ENCODE assay signal across 13 mouse cellular contexts in genomic region chr2:34373886-34374285, GRCm38 (mm10). TPM values are rescaled to one million over a fixed set of nuclear protein-coding genes. Genes with fewer than 3 reads are reported as not detected.
A peak's percentile ranks its signal among the peaks of the same experiment; 100 is the strongest.
DNase-seq lines count a peak whose midpoint lies in the region; ATAC-seq lines count a peak whose summit lies in the region.
"Had no signal": no experiment of that assay in that cellular context is flagged by ENCODE, and none has a peak within 500 bp of the region (broad histone marks: within the 10 kb centered on the region; RNA-seq: fewer than 3 reads in every experiment).

No protein-coding gene starts in this region.

- H3K36me3 ChIP-seq in forebrain, embryonic 12.5 days (replicated peaks) = no peaks in the 10 kb centered on the region
- no peaks in the 10 kb centered on the region for H3K36me3 ChIP-seq in forebrain, embryonic 16.5 days (ENCODE audit: control insufficient read depth, insufficient read depth)
- H3K36me3 ChIP-seq in liver, embryonic 12.5 days = no peaks in the 10 kb centered on the region; the same call in 1 of the 2 replicates

- ATAC-seq in forebrain, embryonic 12.5 days (ENCODE audit: low FRiP score) = no peak
- ATAC-seq in forebrain, embryonic 16.5 days = no peak
- no peak for ATAC-seq in liver, embryonic 12.5 days

- no peak overlapping the region for H3K9ac ChIP-seq in forebrain, embryonic 12.5 days
- H3K9ac ChIP-seq in forebrain, embryonic 16.5 days (replicated peaks; ENCODE audit: low read depth, low read length) = no peak overlapping the region
- H3K9ac ChIP-seq in liver, embryonic 12.5 days = peak overlapping the region; percentile 67; the same call in 1 of the 2 replicates

- H3K27me3 ChIP-seq in forebrain, embryonic 12.5 days = peaks cover 11% of the 10 kb centered on the region; the same call in 1 of the 2 replicates
- H3K27me3 ChIP-seq in forebrain, embryonic 16.5 days (replicated peaks; ENCODE audit: control insufficient read depth, insufficient read depth, low read length) = no peaks in the 10 kb centered on the region; the same call in 1 of the 2 replicates
- peaks cover 20% of the 10 kb centered on the region; the same call in 1 of the 2 replicates for H3K27me3 ChIP-seq in liver, embryonic 12.5 days (replicated peaks)

- 40% methylated on average over 3 of the region's 3 CpGs for WGBS in forebrain, embryonic 12.5 days
- 33% methylated on average over 3 of the region's 3 CpGs for WGBS in forebrain, embryonic 16.5 days
- 46% methylated on average over 3 of the region's 3 CpGs for WGBS in liver, embryonic 12.5 days (ENCODE audit: insufficient replicate concordance)

- H3K9me3 ChIP-seq in forebrain, embryonic 12.5 days = no peaks in the 10 kb centered on the region
- no peaks in the 10 kb centered on the region for H3K9me3 ChIP-seq in forebrain, embryonic 16.5 days (ENCODE audit: control insufficient read depth, low read length)
- H3K9me3 ChIP-seq in liver, embryonic 12.5 days (replicated peaks) = no peaks in the 10 kb centered on the region

- peaks cover 21% of the 10 kb centered on the region for H3K4me1 ChIP-seq in forebrain, embryonic 12.5 days
- peaks cover 15% of the 10 kb centered on the region for H3K4me1 ChIP-seq in forebrain, embryonic 16.5 days (replicated peaks; ENCODE audit: control insufficient read depth, insufficient read depth, low read length)
- peaks cover 24% of the 10 kb centered on the region for H3K4me1 ChIP-seq in liver, embryonic 12.5 days

- peak; percentile 22 for DNase-seq in layer of hippocampus, adult 11-12 months (ENCODE audit: low spot score)
- DNase-seq in layer of hippocampus, postnatal 10 days (ENCODE audit: low spot score in 2 of 2) = no peak
- DNase-seq in MN1 (ENCODE audit: low spot score) = peak; percentile 14
- DNase-seq in ovary, postnatal 36 days (ENCODE audit: low spot score) = no peak
- no peak for DNase-seq in embryo, embryonic 10 days (ENCODE audit: low spot score)
- DNase-seq: adrenal gland, postnatal 25 days; B cell, adult 2 months; cerebellum, postnatal 14 days; heart, adult 2 months; kidney, adult 8-10 months had no signal

- H3K27ac ChIP-seq in forebrain, embryonic 12.5 days = no peak overlapping the region
- H3K27ac ChIP-seq in forebrain, embryonic 16.5 days (ENCODE audit: low read length) = no peak overlapping the region
- no peak overlapping the region for H3K27ac ChIP-seq in liver, embryonic 12.5 days
- H3K27ac ChIP-seq: heart, adult 2 months had no signal

- H3K4me3 ChIP-seq in forebrain, embryonic 12.5 days (replicated peaks) = no peak overlapping the region
- no peak overlapping the region for H3K4me3 ChIP-seq in forebrain, embryonic 16.5 days (replicated peaks; ENCODE audit: low read length)
- peak overlapping the region; percentile 97; the same call in 1 of the 2 replicates for H3K4me3 ChIP-seq in liver, embryonic 12.5 days

- peak overlapping the region; percentile 95 for H3K4me2 ChIP-seq in forebrain, embryonic 12.5 days
- no peak overlapping the region for H3K4me2 ChIP-seq in forebrain, embryonic 16.5 days (ENCODE audit: low read length)
- H3K4me2 ChIP-seq in liver, embryonic 12.5 days = peak overlapping the region; percentile 93

RNA-seq across cellular contexts. Expression of gene Pbx3, which starts 0.9 kb away (rescaled TPM):
- polyA plus RNA-seq in forebrain, embryonic 12.5 days (2016; fragmentation: Nextera tagmentation; extraction: Ambion mirVana) = 59.1 and 61.0 TPM in 2 replicates
- polyA plus RNA-seq in forebrain, embryonic 16.5 days (2015; fragmentation: Nextera tagmentation; extraction: Ambion mirVana) = 48.1 and 71.1 TPM in 2 replicates
- 10 to 100 TPM; 10.2 to 12.2 TPM for total RNA-seq in layer of hippocampus, postnatal 10 days (2021)
- polyA plus RNA-seq in liver, embryonic 12.5 days (2016; fragmentation: Nextera tagmentation; extraction: Ambion mirVana) = 12.0 and 14.4 TPM in 2 replicates

RNA-seq across cellular contexts. Expression of gene Mapkap1, which starts 32.7 kb away (rescaled TPM):
- polyA plus RNA-seq in forebrain, embryonic 12.5 days (2016; fragmentation: Nextera tagmentation; extraction: Ambion mirVana) = 109 and 110 TPM in 2 replicates
- 99.3 and 100 TPM in 2 replicates for polyA plus RNA-seq in forebrain, embryonic 16.5 days (2015; fragmentation: Nextera tagmentation; extraction: Ambion mirVana)
- 10 to 100 TPM; 76.3 to 81.4 TPM for total RNA-seq in layer of hippocampus, postnatal 10 days (2021)
- 50.5 and 52.8 TPM in 2 replicates for polyA plus RNA-seq in liver, embryonic 12.5 days (2016; fragmentation: Nextera tagmentation; extraction: Ambion mirVana)

Comparison
In these comparisons a context has a peak if more than half of its experiments do, and no peak if none do; other contexts are left out.
1. DNase-seq: peak in layer of hippocampus, adult 11-12 months (single experiment) and MN1 (single experiment); none in layer of hippocampus, postnatal 10 days (0 of 2), ovary, postnatal 36 days (single experiment) and embryo, embryonic 10 days (single experiment).